Mouse (Mus musculus) urinary bladder, postnatal 25 days (tissue): ENCODE data around the gene Fam174b.

Source experiments
- DNase-seq: peaks from one replicate; pipeline ENCODE4 v3.0.0; 2022; ENCODE audit warnings: low spot score

Fam174b gene

DNA sequence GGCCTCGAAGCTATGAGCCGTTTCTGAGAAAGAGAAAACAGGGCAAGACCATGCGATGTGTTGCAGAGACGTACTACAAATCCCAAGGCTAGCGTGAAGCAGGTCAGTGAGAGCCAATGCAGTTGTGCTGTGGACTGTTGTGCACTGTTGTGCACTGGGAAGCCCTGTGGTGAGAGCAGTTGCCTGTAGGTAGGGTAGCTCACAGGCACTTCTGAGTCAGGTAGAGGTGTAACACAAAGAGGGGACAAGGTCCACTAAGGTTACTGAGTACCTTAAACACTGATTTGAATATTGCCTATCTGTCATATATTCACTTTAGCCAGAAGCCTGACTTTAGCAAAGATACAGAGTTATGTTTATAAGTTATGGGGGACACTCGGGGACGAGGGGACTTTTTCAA lies 74.4 kb downstream of the Fam174b start:
- no peak for DNase-seq

DNA sequence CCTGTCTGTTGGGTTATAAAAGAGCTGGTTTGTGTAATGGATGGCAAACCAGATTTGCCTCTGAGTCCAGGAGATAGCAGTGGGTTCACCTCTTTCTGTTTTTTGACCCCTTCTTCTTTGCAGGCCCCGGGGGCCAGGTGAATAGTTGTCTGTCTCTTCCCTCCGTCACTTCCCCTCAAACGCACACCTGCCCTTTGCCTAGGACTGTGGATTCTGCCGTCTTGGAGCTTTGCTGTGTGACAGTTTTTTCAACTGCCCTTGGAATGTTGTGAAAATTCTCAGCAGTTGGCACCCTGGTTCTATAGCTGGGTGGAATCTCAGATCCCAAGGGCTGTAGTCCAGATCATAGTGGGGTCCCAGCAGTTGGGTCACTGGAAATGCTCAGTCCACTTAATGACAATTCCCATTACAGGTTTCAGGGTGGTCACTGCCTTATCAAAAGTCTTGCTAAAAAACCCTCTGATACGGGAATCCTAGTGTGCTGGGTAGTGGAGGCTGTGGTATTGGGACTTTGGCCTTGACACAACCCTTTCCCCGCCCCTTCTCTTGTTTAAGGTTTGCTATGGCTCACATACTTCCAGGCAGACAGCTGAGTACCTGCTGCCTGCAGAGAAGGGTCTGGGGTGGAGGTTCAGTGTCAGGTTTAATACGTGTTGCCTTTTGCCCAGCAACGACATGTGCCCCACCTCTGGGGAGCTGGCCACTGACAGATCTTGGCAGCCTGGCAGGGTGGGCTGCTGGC lies 76.3 kb downstream of the Fam174b start:
- DNase-seq = no peak

DNA sequence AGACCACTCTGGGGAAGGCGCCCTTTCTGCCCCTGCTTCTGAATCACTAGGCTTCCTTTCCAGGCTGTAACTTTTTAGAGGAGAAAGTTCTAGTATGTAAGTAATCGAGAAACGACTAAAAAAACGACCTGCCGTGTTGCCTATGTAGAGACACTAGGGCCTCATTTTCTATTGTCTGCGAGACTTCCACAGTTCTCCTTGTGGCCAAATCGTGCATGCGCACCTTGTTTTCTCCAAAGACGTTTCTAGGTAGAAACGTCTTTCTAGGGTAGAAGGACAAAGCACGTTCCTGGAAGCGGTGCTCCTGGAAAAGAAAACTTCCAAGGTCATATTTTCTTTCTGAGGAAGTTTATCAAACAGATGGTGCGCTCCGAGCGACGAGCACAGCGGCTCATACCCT lies 79.3 kb downstream of the Fam174b start:
- DNase-seq = no peak
